Mouse (Mus musculus) CD4-positive, CD25-positive, alpha-beta regulatory T cell, adult 2 months (primary cell): ENCODE measurements around the gene Dnajc6.
A peak's percentile ranks its signal among the peaks of the same experiment; 100 is the strongest.

Source experiments
- DNase-seq: peaks from one replicate; pipeline ENCODE4 v3.0.0-alpha.2; 2012; ENCODE audit warnings: low read depth, low spot score

Gene Dnajc6

GRCm38 (mm10) chr4:101642708-101643107, 146.3 kb downstream of the Dnajc6 start:
- DNase-seq, result no peak

GRCm38 (mm10) chr4:101643216-101643615, 146.8 kb downstream of the Dnajc6 start:
- DNase-seq, result no peak

GRCm38 (mm10) chr4:101646857-101647195, 150.4 kb downstream of the Dnajc6 start:
- no peak for DNase-seq

GRCm38 (mm10) chr4:101647196-101647905, 150.9 kb downstream of the Dnajc6 start, which contains the start of gene Leprot:
TSS of gene Leprot (plus strand) at chr4:101647718.
- DNase-seq, result peak; percentile 96

- DNase-seq, result no peak
Measured at GRCm38 (mm10) chr4:101647976-101648642, 151.7 kb downstream of the Dnajc6 start.

- no peak for DNase-seq
Measured at GRCm38 (mm10) chr4:101648745-101649144, 152.3 kb downstream of the Dnajc6 start.

- no peak for DNase-seq
Measured at GRCm38 (mm10) chr4:101650961-101651360, 154.5 kb downstream of the Dnajc6 start.

- DNase-seq, result no peak
Measured at GRCm38 (mm10) chr4:101654256-101654655, 157.8 kb downstream of the Dnajc6 start.

- DNase-seq, result no peak
Measured at GRCm38 (mm10) chr4:101654788-101655414, 158.5 kb downstream of the Dnajc6 start.

- no peak for DNase-seq
Measured at GRCm38 (mm10) chr4:101655415-101655790, 159.0 kb downstream of the Dnajc6 start.

- no peak for DNase-seq
Measured at GRCm38 (mm10) chr4:101656056-101656455, 159.6 kb downstream of the Dnajc6 start.

- peak; percentile 51 for DNase-seq
Measured at GRCm38 (mm10) chr4:101656956-101657570, 160.6 kb downstream of the Dnajc6 start.

GRCm38 (mm10) chr4:101664160-101664750, 167.8 kb downstream of the Dnajc6 start:
- DNase-seq, result peak; percentile 71

- no peak for DNase-seq
Measured at GRCm38 (mm10) chr4:101664766-101665165, 168.3 kb downstream of the Dnajc6 start.

GRCm38 (mm10) chr4:101669161-101669560, 172.7 kb downstream of the Dnajc6 start:
- DNase-seq, result no peak

GRCm38 (mm10) chr4:101669811-101670210, 173.4 kb downstream of the Dnajc6 start:
- DNase-seq, result no peak

- DNase-seq, result no peak
Measured at GRCm38 (mm10) chr4:101674790-101675189, 178.3 kb downstream of the Dnajc6 start.

GRCm38 (mm10) chr4:101675726-101676125, 179.3 kb downstream of the Dnajc6 start:
- DNase-seq, result no peak

- no peak for DNase-seq
Measured at GRCm38 (mm10) chr4:101682620-101683019, 186.2 kb downstream of the Dnajc6 start.

GRCm38 (mm10) chr4:101683086-101683485, 186.6 kb downstream of the Dnajc6 start:
- no peak for DNase-seq

- no peak for DNase-seq
Measured at GRCm38 (mm10) chr4:101684821-101685220, 188.4 kb downstream of the Dnajc6 start.

GRCm38 (mm10) chr4:101686227-101686810, 189.9 kb downstream of the Dnajc6 start:
- DNase-seq, result no peak
